In the genomic region with DNA sequence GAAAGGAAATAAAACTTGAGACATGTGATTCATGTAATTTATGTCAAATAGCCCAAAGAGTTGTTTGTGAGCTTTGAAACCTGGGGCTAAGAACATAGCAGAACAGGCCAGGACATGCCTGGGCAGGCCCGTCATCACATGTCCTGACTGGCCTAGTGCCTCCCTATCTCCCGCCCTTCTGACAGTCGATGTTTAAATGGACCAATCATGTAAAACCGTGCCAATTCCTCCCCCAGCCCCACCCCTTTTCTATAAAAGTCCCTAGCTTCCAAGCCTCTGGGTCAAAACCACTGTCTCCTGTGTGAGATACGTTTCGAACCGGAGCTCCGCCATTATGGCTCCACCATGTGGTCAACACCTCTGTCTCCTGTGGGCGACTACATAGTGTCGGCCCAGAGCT, we compare ENCODE assay signal across 21 mouse cellular contexts. TPM values are rescaled to one million over a fixed set of nuclear protein-coding genes. Genes with fewer than 3 reads are reported as not detected.
DNase-seq lines count a peak whose midpoint lies in the region; TF ChIP-seq lines count a peak whose summit lies in the region.
"Not testable (repeated sequence)": the region's sequence is repeated elsewhere in the genome, so short reads cannot be mapped to it uniquely, and the experiment has no call there.
"Had no signal": no experiment of that assay in that cellular context is flagged by ENCODE, and none has a peak within 500 bp of the region (broad histone marks: within the 10 kb centered on the region; RNA-seq: fewer than 3 reads in every experiment).

No protein-coding gene starts in this region.

- peaks cover 69% of the 10 kb centered on the region for H3K4me1 ChIP-seq in E14TG2a.4 (replicated peaks; ENCODE audit: low read depth, low read length)
- H3K4me1 ChIP-seq in ES-Bruce4 (ENCODE audit: control insufficient read depth, insufficient read depth, low read length); testis, adult 2 months (ENCODE audit: control insufficient read depth, insufficient read depth, low read length): not testable (repeated sequence)
- H3K4me1 ChIP-seq in ES-E14 (ENCODE audit: control insufficient read depth in 2 of 2, insufficient read depth in 2 of 2, low read length in 2 of 2, poor library complexity in 1 of 2): peaks cover 5 to 17% of the 10 kb centered on the region in 2 experiments; a peak in 3 of 4 replicates

- H3K4me3 ChIP-seq in E14TG2a.4 (replicated peaks; ENCODE audit: low read length) (peak overlapping the region; percentile 55), ES-E14 (ENCODE audit: insufficient read depth in 1 of 2, low read depth in 1 of 2, low read length in 2 of 2, poor library complexity in 1 of 2, severe bottlenecking in 1 of 2) (peak overlapping the region in 1 of 2 experiments; percentile 51; a peak in 2 of 4 replicates)
- not testable (repeated sequence) for H3K4me3 ChIP-seq in ES-Bruce4 (ENCODE audit: low read depth, low read length)
- H3K4me3 ChIP-seq in testis, adult 2 months (ENCODE audit: control insufficient read depth, low read depth, low read length): peak overlapping the region; percentile 75; the same call in 1 of the 2 replicates

- not testable (repeated sequence) for H3K36me3 ChIP-seq in E14TG2a.4 (ENCODE audit: insufficient read depth, low read length); ES-Bruce4 (ENCODE audit: control insufficient read depth, insufficient read depth, low read length, poor library complexity, severe bottlenecking); ES-E14 (ENCODE audit: control insufficient read depth, insufficient read depth, low read length, poor library complexity, severe bottlenecking); testis, adult 2 months (ENCODE audit: control insufficient read depth, insufficient read depth, low read length)

- H3K9ac ChIP-seq in ES-Bruce4 (ENCODE audit: low read depth, poor library complexity, severe bottlenecking): not testable (repeated sequence)
- H3K9ac ChIP-seq in ES-E14 (ENCODE audit: insufficient read depth, low read depth, low read length, poor library complexity, severe bottlenecking): peak overlapping the region; percentile 74

- not testable (repeated sequence) for TF ChIP-seq EP300 in ES-Bruce4 (IDR thresholded peaks at IDR 0.05; ENCODE audit: insufficient read depth, low read depth, low read length)

- in situ Hi-C loops in ES-E14 (cut with MboI; ENCODE audit: low sequenced_read_pairs in 2 of 2, unreplicated experiment in 2 of 2): not testable (repeated sequence)

- not testable (repeated sequence) for H3K27me3 ChIP-seq in E14TG2a.4 (ENCODE audit: insufficient read depth, low read length); ES-Bruce4 (ENCODE audit: control insufficient read depth, insufficient read depth, low read length, poor library complexity, severe bottlenecking); testis, adult 2 months (ENCODE audit: control insufficient read depth, insufficient read depth, low read length)

- peak overlapping the region; percentile 88 for H3K27ac ChIP-seq in ES-Bruce4 (ENCODE audit: insufficient read depth, low read length)
- H3K27ac ChIP-seq in ES-E14 (ENCODE audit: insufficient read depth, low read depth, low read length, poor library complexity, severe bottlenecking): peak overlapping the region; percentile 95
- H3K27ac ChIP-seq in testis, adult 2 months (ENCODE audit: control insufficient read depth, insufficient read depth, low read depth, low read length): not testable (repeated sequence)

- TF ChIP-seq POLR2A in ES-Bruce4 (IDR thresholded peaks at IDR 0.05; ENCODE audit: insufficient read depth, low read length); testis, adult 2 months (IDR thresholded peaks at IDR 0.05; ENCODE audit: control insufficient read depth, low read depth, low read length): not testable (repeated sequence)

- DNase-seq in ES-CJ7 (ENCODE audit: low read depth, low spot score): peak; percentile 66
- not testable (repeated sequence) for DNase-seq in ES-E14 (ENCODE audit: low read depth, low spot score)
- DNase-seq in R1 (ENCODE audit: low read depth, low spot score): peak; percentile 67
- peak; percentile 65 for DNase-seq in ZHBTc4 (ENCODE audit: low read depth, low spot score)

- not testable (repeated sequence) for TF ChIP-seq CTCF in E14TG2a.4 (conservative IDR thresholded peaks at IDR 0.05; ENCODE audit: low read length); ES-Bruce4 (IDR thresholded peaks at IDR 0.05; ENCODE audit: low read depth, low read length); testis, adult 2 months (IDR thresholded peaks at IDR 0.05; ENCODE audit: control insufficient read depth, insufficient read depth, insufficient replicate concordance, low read depth, low read length)

- not testable (repeated sequence) for H3K9me3 ChIP-seq in E14TG2a.4 (ENCODE audit: low read length); ES-Bruce4 (replicated peaks; ENCODE audit: control insufficient read depth, insufficient read depth, low read length, poor library complexity, severe bottlenecking); ES-E14 (ENCODE audit: control insufficient read depth, insufficient read depth, low read depth, low read length)

RNA-seq across cellular contexts. Expression of a gene that starts 15.8 kb away (rescaled TPM):
- polyA plus RNA-seq in ES-Bruce4 (2011; ENCODE audit: insufficient read depth, insufficient read length, low read depth, missing spikeins): 1.3 and 1.6 TPM in 2 replicates
- total RNA-seq in ES-E14 (2012; rRNA removed): 0.76 and 2.1 TPM in 2 replicates
- polyA plus RNA-seq in testis, adult 2 months (2012; rRNA removed): 87.2 and 108 TPM in 2 replicates
- total RNA-seq: adrenal gland, adult 18-20 months; adrenal gland, adult 2 months; adrenal gland, adult 8-10 months; adrenal gland, postnatal 10 days; adrenal gland, postnatal 14 days; adrenal gland, postnatal 25 days; adrenal gland, postnatal 36 days; adrenal gland, postnatal 4 days had no signal
- polyA plus RNA-seq: activated CD4-positive, CD25-positive, alpha-beta regulatory T cell, adult 4 months; adrenal gland, adult 2 months; C2C12; CD4-positive, CD25-positive, alpha-beta regulatory T cell, adult 4 months; cerebellum, adult 2 months; G1E; Patski had no signal

RNA-seq across cellular contexts. Expression of a gene that starts 26.3 kb away (rescaled TPM):
- polyA plus RNA-seq in ES-Bruce4 (2011; ENCODE audit: insufficient read depth, insufficient read length, low read depth, missing spikeins): 161 and 181 TPM in 2 replicates
- total RNA-seq in ES-E14 (2012; rRNA removed): 127 and 182 TPM in 2 replicates
- polyA plus RNA-seq in testis, adult 2 months (2012; rRNA removed): 42.2 and 43.6 TPM in 2 replicates

RNA-seq across cellular contexts. Expression of a gene that starts 39.3 kb away (rescaled TPM):
- 21.8 and 22.7 TPM in 2 replicates for polyA plus RNA-seq in ES-Bruce4 (2011; ENCODE audit: insufficient read depth, insufficient read length, low read depth, missing spikeins)
- 23.3 and 24.9 TPM in 2 replicates for total RNA-seq in ES-E14 (2012; rRNA removed)
- 12.6 and 14.4 TPM in 2 replicates for polyA plus RNA-seq in testis, adult 2 months (2012; rRNA removed)

Comparison
In these comparisons a context has a peak if more than half of its experiments do, and no peak if none do; other contexts are left out.
1. RNA of a gene that starts 15.8 kb away (polyA plus RNA-seq): 87.2 to 108 TPM in testis, adult 2 months; 1.3 to 1.6 TPM in ES-Bruce4; every median in the first group is over 10 times any median in the second.